Mouse (Mus musculus) layer of hippocampus, adult 2 months (tissue): ENCODE results near the gene Mras. TPM values are rescaled to one million over a fixed set of nuclear protein-coding genes. Genes with fewer than 3 reads are reported as not detected.

Source experiments
- DNase-seq, 2 experiments: peaks; one replicate each; pipeline ENCODE4 v3.0.0; 2022; ENCODE audit warnings: low spot score in 2 of 2
- H3K27ac ChIP-seq: fragments of 200-600 bp; 2 replicates; pipeline ENCODE4 v1.8.1; 2022
- H3K4me3 ChIP-seq: fragments of 200-600 bp; 2 replicates; pipeline ENCODE4 v1.8.1; 2022; ENCODE audit warnings: mild to moderate bottlenecking
- CTCF ChIP-seq: fragments of 200-600 bp; conservative IDR thresholded peaks from 2 replicates; pipeline ENCODE4 v1.8.1; 2022; ENCODE audit warnings: antibody characterized with exemption, mild to moderate bottlenecking, moderate library complexity
- long read RNA-seq, 2 experiments: library from polyadenylated mRNA; stranded (forward); transcript quantifications; one replicate each; pipeline ENCODE4 v2.0.0; 2021; ENCODE audit warnings: borderline mapping rate in 2 of 2
- total RNA-seq, 2 experiments: library from RNA; stranded (reverse); gene quantifications; 2 replicates each; pipeline ENCODE4 v1.2.3; 2021

The Mras gene
- 100 to 1,000 TPM; 138 to 141 TPM for total RNA-seq
- long read RNA-seq, experiment 1, full-length matches to known transcripts = 104 of 130 reads
- long read RNA-seq, experiment 1, partial matches to known transcripts = 3 of 130 reads
- long read RNA-seq, experiment 1, other reads (novel, unspliced or antisense) = 23 of 130 reads
- long read RNA-seq, experiment 2, full-length matches to known transcripts = 152 of 177 reads
- long read RNA-seq, experiment 2, partial matches to known transcripts = 4 of 177 reads
- long read RNA-seq, experiment 2, other reads (novel, unspliced or antisense) = 21 of 177 reads

DNA sequence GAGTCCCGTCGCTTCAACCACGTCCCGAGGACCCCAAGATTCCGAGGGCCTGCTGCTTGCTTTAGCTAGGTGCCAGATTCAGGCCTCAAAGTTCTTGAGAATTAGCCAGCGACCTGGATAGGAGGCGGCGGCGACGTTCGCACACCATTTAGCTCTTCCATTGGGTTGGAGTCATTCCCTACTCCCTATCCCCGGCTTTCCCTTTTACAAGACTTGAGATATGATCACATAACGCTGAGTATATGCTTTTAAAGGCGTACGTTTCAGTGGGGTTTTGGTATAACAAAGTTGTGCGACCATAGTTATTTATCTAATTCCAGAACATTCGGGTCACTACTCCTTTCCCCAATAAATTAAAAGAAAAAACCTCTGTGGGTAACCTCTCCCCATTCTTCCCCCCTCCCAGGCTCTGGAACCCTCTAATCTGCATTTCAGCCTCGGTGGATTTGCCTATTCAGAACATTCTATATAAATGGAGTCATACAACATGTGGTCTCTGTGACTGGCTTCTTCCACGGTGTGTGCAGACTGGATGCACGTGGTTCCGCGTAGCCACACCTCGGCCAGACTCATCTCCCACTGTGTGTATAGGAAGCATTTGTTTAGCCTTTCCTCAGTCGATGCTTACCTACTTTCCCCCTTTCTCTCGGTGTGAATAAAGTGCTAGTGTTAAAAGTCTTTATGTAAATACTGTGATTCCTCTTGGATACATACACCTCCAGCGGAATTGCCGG, at the start of gene Mras:
Gene Mras, minus strand, starts transcription at position 351 of the 734 bp plus-strand sequence.
- peak within 1 kb of the TSS; percentile 98 for H3K27ac ChIP-seq
- H3K4me3 ChIP-seq = peak within 1 kb of the TSS; percentile 67
- TF ChIP-seq CTCF = no peak
- no peak for DNase-seq

- H3K27ac ChIP-seq = no peak overlapping the region
- no peak for TF ChIP-seq CTCF
- no peak overlapping the region for H3K4me3 ChIP-seq
- no peak for DNase-seq
Measured at GRCm38 (mm10) chr9:99485144-99485543, 48.0 kb upstream of the Mras start.

DNA sequence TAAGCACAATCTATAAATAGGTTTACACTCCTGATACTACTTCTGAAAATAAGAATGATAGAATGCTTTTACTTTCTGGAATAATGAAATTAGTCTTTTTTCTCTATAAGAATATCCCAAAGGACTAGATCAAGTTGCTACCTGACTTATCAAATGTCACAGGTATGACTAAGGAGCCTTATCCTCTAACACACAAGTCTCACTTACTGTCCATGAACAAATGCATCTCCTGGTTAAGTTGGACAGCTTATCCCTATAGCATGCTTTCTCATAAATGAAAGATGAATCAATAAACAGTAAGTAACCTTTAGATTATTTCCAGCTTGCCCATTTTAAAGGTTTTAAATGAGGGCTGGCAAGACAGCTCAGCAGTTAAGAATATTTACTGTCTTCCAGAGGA, 47.5 kb upstream of the Mras start:
- no peak for TF ChIP-seq CTCF
- DNase-seq = no peak
- Histone ChIP-seq H3K27ac (no peak overlapping the region), H3K4me3 (no peak overlapping the region)

- H3K4me3 ChIP-seq = no peak overlapping the region
- no peak for TF ChIP-seq CTCF
Measured at GRCm38 (mm10) chr9:99483191-99483590, 46.0 kb upstream of the Mras start.

GRCm38 (mm10) chr9:99480764-99481163, 43.6 kb upstream of the Mras start:
- Histone ChIP-seq H3K4me3 (no peak overlapping the region), H3K27ac (peak overlapping the region; percentile 32; the same call in 1 of the 2 replicates)
- TF ChIP-seq CTCF = no peak
- DNase-seq = no peak

More at GRCm38 (mm10) chr9:99483191-99483590, 46.0 kb upstream of the Mras start:
- no peak overlapping the region for H3K27ac ChIP-seq
- DNase-seq = no peak

DNA sequence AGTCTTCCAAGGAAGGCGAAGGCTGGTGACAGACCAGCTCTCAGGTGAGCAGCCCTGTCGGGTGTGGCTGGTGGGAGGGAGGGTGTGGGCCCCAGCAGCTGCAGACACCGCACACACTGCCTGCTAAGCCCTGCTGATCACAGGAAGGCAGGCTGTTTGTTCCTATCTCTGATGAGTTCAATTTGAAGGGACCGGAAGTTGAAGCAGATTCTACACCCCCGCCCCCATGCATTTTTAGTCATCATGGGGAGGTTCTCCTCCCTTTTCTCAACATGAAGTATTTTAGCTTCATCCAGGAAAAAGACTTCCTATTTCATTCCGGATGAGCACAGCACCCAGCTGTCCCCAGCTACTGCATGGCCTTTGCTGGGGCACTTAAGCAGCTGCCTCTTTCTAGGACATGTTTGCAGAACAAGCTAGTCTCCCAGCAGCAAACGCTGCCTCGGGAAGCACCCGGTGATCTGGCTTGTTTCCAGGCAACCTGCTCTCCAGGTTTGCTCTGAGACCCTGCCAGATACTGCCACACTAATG, 42.1 kb upstream of the Mras start:
- peak; percentile 39 to 65 for DNase-seq
- no peak for TF ChIP-seq CTCF
- Histone ChIP-seq H3K4me3 (no peak overlapping the region), H3K27ac (peak overlapping the region; percentile 84)

DNA sequence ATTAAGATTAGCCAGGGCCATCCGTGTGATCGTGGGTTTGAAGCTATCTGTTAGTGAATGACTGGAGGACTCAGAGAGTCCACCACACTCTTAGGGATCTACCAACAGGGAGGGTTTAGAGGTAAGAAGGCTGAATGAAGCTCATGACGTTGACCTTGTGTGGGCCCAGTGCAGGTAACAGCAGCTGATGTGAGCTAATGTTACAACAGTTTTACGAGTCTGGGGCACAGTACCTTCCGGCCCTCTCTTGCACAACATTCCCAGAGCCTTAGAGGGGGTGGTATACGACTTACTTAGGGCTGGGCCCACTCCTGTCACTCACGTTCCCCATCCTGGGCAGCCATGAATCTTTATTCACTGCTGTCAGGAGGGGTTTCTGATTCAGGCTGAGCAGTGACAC, 34.2 kb upstream of the Mras start:
- TF ChIP-seq CTCF = no peak
- no peak for DNase-seq
- Histone ChIP-seq H3K27ac (no peak overlapping the region), H3K4me3 (no peak overlapping the region)

GRCm38 (mm10) chr9:99470347-99471092, 33.3 kb upstream of the Mras start:
- H3K27ac ChIP-seq = no peak overlapping the region
- H3K4me3 ChIP-seq = no peak overlapping the region
- TF ChIP-seq CTCF = no peak
- DNase-seq = no peak

GRCm38 (mm10) chr9:99469681-99470273, 32.6 kb upstream of the Mras start:
- Histone ChIP-seq H3K27ac (no peak overlapping the region), H3K4me3 (no peak overlapping the region)
- peak; percentile 72 for TF ChIP-seq CTCF
- no peak for DNase-seq

- TF ChIP-seq CTCF = no peak
- H3K4me3 ChIP-seq = no peak overlapping the region
- DNase-seq = no peak
Measured at GRCm38 (mm10) chr9:99468572-99468971, 31.4 kb upstream of the Mras start.

DNA sequence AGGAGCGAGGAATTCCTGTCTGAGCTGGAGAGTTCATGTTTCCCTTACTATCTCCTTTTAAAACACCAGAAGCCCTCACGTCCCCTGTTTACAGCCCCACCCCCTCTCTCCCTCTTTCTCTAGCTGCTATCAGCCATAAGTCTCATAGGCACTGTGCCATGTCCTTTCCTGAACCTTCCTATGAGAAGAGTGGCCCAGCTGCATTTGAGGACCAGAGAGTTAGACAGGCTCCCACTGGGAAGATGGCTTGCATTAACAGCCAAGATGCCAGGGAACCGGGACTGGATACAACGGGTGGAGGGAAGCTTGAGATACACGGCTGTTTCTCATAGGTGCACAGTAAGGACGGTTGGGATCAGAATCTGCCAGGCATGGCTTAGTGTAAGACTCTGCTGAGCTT, 27.7 kb upstream of the Mras start:
- TF ChIP-seq CTCF = no peak
- no peak overlapping the region for H3K4me3 ChIP-seq
- DNase-seq = no peak
- H3K27ac ChIP-seq = no peak overlapping the region

More at GRCm38 (mm10) chr9:99468572-99468971, 31.4 kb upstream of the Mras start:
- H3K27ac ChIP-seq = no peak overlapping the region

DNA sequence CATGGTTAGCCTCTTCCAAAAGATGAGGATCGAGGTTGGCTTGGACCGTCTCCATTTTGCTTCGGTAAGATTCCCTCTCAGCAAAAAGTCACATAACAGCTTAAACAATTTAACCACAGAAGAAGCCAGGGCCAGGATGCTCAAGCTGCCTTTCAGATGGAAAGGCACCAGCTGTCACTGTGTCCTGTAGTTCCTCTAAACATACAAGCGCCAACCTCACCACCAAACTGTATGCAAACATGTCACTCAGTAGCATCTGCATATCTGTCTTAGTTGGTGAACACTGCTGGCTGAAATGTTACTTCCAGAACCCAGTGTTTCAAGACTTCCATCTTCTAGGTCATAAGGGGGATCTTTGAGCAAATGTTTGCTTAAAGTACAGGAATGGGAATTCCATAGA, 22.5 kb upstream of the Mras start:
- no peak for TF ChIP-seq CTCF
- no peak for DNase-seq
- Histone ChIP-seq H3K4me3 (no peak overlapping the region), H3K27ac (no peak overlapping the region)
